Mouse (Mus musculus) lung, adult 2 months (tissue): ENCODE measurements around the gene Irx3.

Experiments
- CTCF ChIP-seq: fragments of 200-500 bp; IDR thresholded peaks from 2 replicates; pipeline ENCODE4 v1.5.1; 2011; ENCODE audit warnings: mild to moderate bottlenecking, low read length, control low read depth; ENCODE audit not compliant: insufficient read depth
- POLR2A ChIP-seq: fragments of 200-500 bp; IDR thresholded peaks from 2 replicates; pipeline ENCODE4 v1.6.1; 2011; ENCODE audit warnings: low read depth, mild to moderate bottlenecking, control low read depth, low read length, borderline replicate concordance; ENCODE audit errors: extremely low read depth

DNA sequence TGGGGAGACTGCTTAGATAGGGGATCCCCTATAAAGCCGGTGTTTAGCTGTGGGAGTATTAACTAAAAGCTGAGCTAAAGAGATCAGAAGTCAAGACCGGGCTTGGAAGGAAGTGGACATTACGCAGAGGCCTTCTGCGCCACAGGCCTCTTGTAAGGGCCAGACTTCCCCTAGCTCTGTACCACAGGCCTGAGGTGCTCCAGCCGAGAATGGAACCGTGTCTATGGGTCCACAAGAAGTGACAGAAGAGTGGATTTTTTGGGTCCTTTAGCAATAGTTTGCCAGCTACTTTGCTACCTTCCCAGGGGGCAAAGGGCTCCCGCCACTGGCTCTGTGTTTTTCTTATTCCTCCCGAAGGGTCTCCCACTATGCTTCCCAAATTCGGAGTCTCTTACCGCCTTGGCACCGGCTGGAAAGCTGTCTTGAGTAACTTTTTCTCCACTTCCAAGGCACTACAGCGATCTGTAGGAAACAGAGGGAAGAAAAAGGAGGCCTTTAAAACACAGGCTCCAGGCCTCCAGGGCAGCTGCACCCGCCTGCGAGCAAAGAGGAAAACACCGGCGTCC, 2.8 kb downstream of the Irx3 start:
- TF ChIP-seq POLR2A: no peak
- no peak for TF ChIP-seq CTCF
